Mouse (Mus musculus): ENCODE measurements around the gene Olfr905. TPM values are rescaled to one million over a fixed set of nuclear protein-coding genes. Genes with fewer than 3 reads are reported as not detected.

Olfr905 gene
- not detected in 2 replicates for polyA plus RNA-seq (2015; fragmentation: Nextera tagmentation; extraction: Ambion mirVana)

- H3K4me1 ChIP-seq (replicated peaks), result no peaks in the 10 kb centered on the region
Observed at GRCm38 (mm10) chr9:38470807-38471206, at the start of gene Olfr905. Olfr905 (plus strand) TSS chr9:38471107.

GRCm38 (mm10) chr9:38423801-38424200, 47.1 kb upstream of the Olfr905 start:
- Histone ChIP-seq H3K4me1 (replicated peaks) (no peaks in the 10 kb centered on the region), H3K9ac (no peak overlapping the region), H3K27me3 (no peaks in the 10 kb centered on the region), H3K9me3 (replicated peaks) (no peaks in the 10 kb centered on the region), H3K4me2 (no peak overlapping the region), H3K4me3 (replicated peaks) (no peak overlapping the region), H3K36me3 (replicated peaks) (no peaks in the 10 kb centered on the region), H3K27ac (replicated peaks) (no peak overlapping the region)
- ATAC-seq (ENCODE audit: insufficient read depth), result no peak

More at GRCm38 (mm10) chr9:38470807-38471206, at the start of gene Olfr905:
- Histone ChIP-seq H3K27me3 (no peaks in the 10 kb centered on the region), H3K9ac (no peak within 1 kb of the TSS), H3K4me2 (no peak within 1 kb of the TSS), H3K4me3 (replicated peaks) (no peak within 1 kb of the TSS), H3K27ac (replicated peaks) (no peak within 1 kb of the TSS), H3K9me3 (replicated peaks) (no peaks in the 10 kb centered on the region), H3K36me3 (replicated peaks) (no peaks in the 10 kb centered on the region)
- no peak for ATAC-seq (ENCODE audit: insufficient read depth)

- Histone ChIP-seq H3K4me2 (no peak overlapping the region), H3K36me3 (replicated peaks) (no peaks in the 10 kb centered on the region), H3K4me1 (replicated peaks) (no peaks in the 10 kb centered on the region), H3K4me3 (replicated peaks) (no peak overlapping the region), H3K9ac (no peak overlapping the region), H3K27ac (replicated peaks) (no peak overlapping the region), H3K27me3 (no peaks in the 10 kb centered on the region), H3K9me3 (replicated peaks) (no peaks in the 10 kb centered on the region)
- 26% methylated on average over 1 of the region's 1 CpGs for WGBS (ENCODE audit: insufficient replicate concordance)
- no peak for ATAC-seq (ENCODE audit: insufficient read depth)
Observed at GRCm38 (mm10) chr9:38427026-38427425, 43.9 kb upstream of the Olfr905 start.

- Histone ChIP-seq H3K9ac (no peak within 1 kb of the TSS), H3K4me3 (replicated peaks) (no peak within 1 kb of the TSS), H3K4me1 (replicated peaks) (no peaks in the 10 kb centered on the region), H3K27me3 (no peaks in the 10 kb centered on the region), H3K27ac (replicated peaks) (no peak within 1 kb of the TSS), H3K4me2 (no peak within 1 kb of the TSS), H3K9me3 (replicated peaks) (no peaks in the 10 kb centered on the region), H3K36me3 (replicated peaks) (no peaks in the 10 kb centered on the region)
- no peak for ATAC-seq (ENCODE audit: insufficient read depth)
- whole genome bisulfite sequencing (ENCODE audit: insufficient replicate concordance), result 60% methylated on average over 1 of the region's 1 CpGs
Observed at GRCm38 (mm10) chr9:38429155-38429554, 41.8 kb upstream of the Olfr905 start, which contains the start of gene Olfr901. Olfr901 (plus strand) TSS chr9:38429455.

GRCm38 (mm10) chr9:38447352-38447751, 23.6 kb upstream of the Olfr905 start, which contains the start of gene Olfr902:
Olfr902 (plus strand) TSS chr9:38447652.
- Histone ChIP-seq H3K27ac (replicated peaks) (no peak within 1 kb of the TSS), H3K4me1 (replicated peaks) (no peaks in the 10 kb centered on the region), H3K36me3 (replicated peaks) (no peaks in the 10 kb centered on the region), H3K4me3 (replicated peaks) (no peak within 1 kb of the TSS), H3K9ac (no peak within 1 kb of the TSS), H3K4me2 (no peak within 1 kb of the TSS), H3K9me3 (replicated peaks) (no peaks in the 10 kb centered on the region), H3K27me3 (no peaks in the 10 kb centered on the region)
- ATAC-seq (ENCODE audit: insufficient read depth), result no peak
- WGBS (ENCODE audit: insufficient replicate concordance), result 69% methylated on average over 5 of the region's 5 CpGs

GRCm38 (mm10) chr9:38462844-38463243, 8.1 kb upstream of the Olfr905 start, which contains the start of gene Olfr904:
Olfr904 (plus strand) TSS chr9:38463144.
- no peaks in the 10 kb centered on the region for H3K36me3 ChIP-seq (replicated peaks)
- H3K27ac ChIP-seq (replicated peaks), result no peak within 1 kb of the TSS
- H3K9me3 ChIP-seq (replicated peaks), result no peaks in the 10 kb centered on the region
- ATAC-seq (ENCODE audit: insufficient read depth), result no peak
- no peaks in the 10 kb centered on the region for H3K27me3 ChIP-seq
- H3K4me1 ChIP-seq (replicated peaks), result no peaks in the 10 kb centered on the region
- H3K4me3 ChIP-seq (replicated peaks), result no peak within 1 kb of the TSS
- no peak within 1 kb of the TSS for H3K9ac ChIP-seq
- H3K4me2 ChIP-seq, result no peak within 1 kb of the TSS

- Histone ChIP-seq H3K4me1 (replicated peaks) (no peaks in the 10 kb centered on the region), H3K36me3 (replicated peaks) (no peaks in the 10 kb centered on the region), H3K27ac (replicated peaks) (no peak within 1 kb of the TSS), H3K4me3 (replicated peaks) (no peak within 1 kb of the TSS), H3K27me3 (no peaks in the 10 kb centered on the region), H3K9me3 (replicated peaks) (no peaks in the 10 kb centered on the region), H3K9ac (no peak within 1 kb of the TSS), H3K4me2 (no peak within 1 kb of the TSS)
- ATAC-seq (ENCODE audit: insufficient read depth), result no peak
- 47% methylated on average over 3 of the region's 3 CpGs for WGBS (ENCODE audit: insufficient replicate concordance)
Observed at GRCm38 (mm10) chr9:38486785-38487184, 15.9 kb downstream of the Olfr905 start, which contains the start of gene Olfr906. Olfr906 (plus strand) TSS chr9:38487085.

- H3K4me3 ChIP-seq (replicated peaks), result no peak within 1 kb of the TSS
- 61% methylated on average over 2 of the region's 2 CpGs for WGBS (ENCODE audit: insufficient replicate concordance)
- no peak within 1 kb of the TSS for H3K9ac ChIP-seq
- H3K4me1 ChIP-seq (replicated peaks), result no peaks in the 10 kb centered on the region
- no peak within 1 kb of the TSS for H3K27ac ChIP-seq (replicated peaks)
- H3K27me3 ChIP-seq, result no peaks in the 10 kb centered on the region
- ATAC-seq (ENCODE audit: insufficient read depth), result no peak
- H3K36me3 ChIP-seq (replicated peaks), result no peaks in the 10 kb centered on the region
- no peak within 1 kb of the TSS for H3K4me2 ChIP-seq
- H3K9me3 ChIP-seq (replicated peaks), result no peaks in the 10 kb centered on the region
Observed at GRCm38 (mm10) chr9:38495501-38495900, 24.6 kb downstream of the Olfr905 start, which contains the start of gene Olfr907. Olfr907 (plus strand) TSS chr9:38495801.

GRCm38 (mm10) chr9:38512353-38512752, 41.4 kb downstream of the Olfr905 start:
- no peaks in the 10 kb centered on the region for H3K27me3 ChIP-seq
- no peaks in the 10 kb centered on the region for H3K9me3 ChIP-seq (replicated peaks)
- WGBS (ENCODE audit: insufficient replicate concordance), result 25% methylated on average over 2 of the region's 2 CpGs
- ATAC-seq (ENCODE audit: insufficient read depth), result no peak
- no peak overlapping the region for H3K27ac ChIP-seq (replicated peaks)
- H3K4me1 ChIP-seq (replicated peaks), result no peaks in the 10 kb centered on the region
- H3K4me2 ChIP-seq, result no peak overlapping the region
- H3K9ac ChIP-seq, result no peak overlapping the region
- H3K4me3 ChIP-seq (replicated peaks), result no peak overlapping the region
- H3K36me3 ChIP-seq (replicated peaks), result no peaks in the 10 kb centered on the region

GRCm38 (mm10) chr9:38521280-38521679, 50.4 kb downstream of the Olfr905 start, which contains the start of gene Olfr911-ps1:
Olfr911-ps1 (plus strand) TSS chr9:38521580.
- H3K4me3 ChIP-seq (replicated peaks), result no peak within 1 kb of the TSS
- H3K27me3 ChIP-seq, result no peaks in the 10 kb centered on the region
- H3K4me1 ChIP-seq (replicated peaks), result no peaks in the 10 kb centered on the region
- no peak within 1 kb of the TSS for H3K4me2 ChIP-seq
- ATAC-seq (ENCODE audit: insufficient read depth), result no peak
- H3K27ac ChIP-seq (replicated peaks), result no peak within 1 kb of the TSS
- H3K9ac ChIP-seq, result no peak within 1 kb of the TSS
- no peaks in the 10 kb centered on the region for H3K36me3 ChIP-seq (replicated peaks)
- WGBS (ENCODE audit: insufficient replicate concordance), result 36% methylated on average over 1 of the region's 1 CpGs
- no peaks in the 10 kb centered on the region for H3K9me3 ChIP-seq (replicated peaks)
